Mouse (Mus musculus) hindbrain, embryonic 15.5 days (tissue): ENCODE measurements at regions not wholly inside any gene's neighbourhood (a gene's known extent, or its start where the extent isn't known, plus 50 kb on each side); places are given as distances from the start of the nearest gene placed in this dataset.

Experiments
- ATAC-seq: fragments of 200-750 bp; cut with Nextera tagmentation; 2 replicates; pipeline ENCODE4 v1.8.0; 2017; ENCODE audit warnings: low read depth, moderate number of reproducible peaks, moderate TSS enrichment; ENCODE audit not compliant: low FRiP score
- H3K27ac ChIP-seq: fragments of 300-500 bp; sonication (generic); replicated peaks from 2 replicates; pipeline ENCODE4 v1.5.1; 2015; ENCODE audit warnings: mild to moderate bottlenecking, inconsistent platforms
- H3K27me3 ChIP-seq: fragments of 300-500 bp; sonication (generic); 2 replicates; pipeline ENCODE4 v1.6.1; 2015; ENCODE audit warnings: control low read depth, inconsistent platforms
- H3K36me3 ChIP-seq: fragments of 300-500 bp; sonication (generic); 2 replicates; pipeline ENCODE4 v1.6.1; 2015; ENCODE audit warnings: control low read depth, inconsistent platforms
- H3K4me1 ChIP-seq: fragments of 300-500 bp; sonication (generic); replicated peaks from 2 replicates; pipeline ENCODE4 v1.6.1; 2015; ENCODE audit warnings: control low read depth, inconsistent platforms
- H3K4me2 ChIP-seq: fragments of 300-500 bp; sonication (generic); 2 replicates; pipeline ENCODE4 v1.6.1; 2015; ENCODE audit warnings: moderate library complexity, mild to moderate bottlenecking, inconsistent platforms
- H3K4me3 ChIP-seq: fragments of 300-500 bp; sonication (generic); 2 replicates; pipeline ENCODE4 v1.5.1; 2015; ENCODE audit warnings: mild to moderate bottlenecking, inconsistent platforms
- H3K9ac ChIP-seq: fragments of 300-500 bp; sonication (generic); 2 replicates; pipeline ENCODE4 v1.6.1; 2015; ENCODE audit warnings: inconsistent platforms
- H3K9me3 ChIP-seq: fragments of 300-500 bp; sonication (generic); 2 replicates; pipeline ENCODE4 v1.6.1; 2016; ENCODE audit warnings: control low read depth, inconsistent platforms
- WGBS: fragments of 180-500 bp; shearing (Covaris S2); methylation state at CpG from one replicate; pipeline ENCODE4 v1.1.7; 2015; 5-methylcytosine and 5-hydroxymethylcytosine counted together

DNA sequence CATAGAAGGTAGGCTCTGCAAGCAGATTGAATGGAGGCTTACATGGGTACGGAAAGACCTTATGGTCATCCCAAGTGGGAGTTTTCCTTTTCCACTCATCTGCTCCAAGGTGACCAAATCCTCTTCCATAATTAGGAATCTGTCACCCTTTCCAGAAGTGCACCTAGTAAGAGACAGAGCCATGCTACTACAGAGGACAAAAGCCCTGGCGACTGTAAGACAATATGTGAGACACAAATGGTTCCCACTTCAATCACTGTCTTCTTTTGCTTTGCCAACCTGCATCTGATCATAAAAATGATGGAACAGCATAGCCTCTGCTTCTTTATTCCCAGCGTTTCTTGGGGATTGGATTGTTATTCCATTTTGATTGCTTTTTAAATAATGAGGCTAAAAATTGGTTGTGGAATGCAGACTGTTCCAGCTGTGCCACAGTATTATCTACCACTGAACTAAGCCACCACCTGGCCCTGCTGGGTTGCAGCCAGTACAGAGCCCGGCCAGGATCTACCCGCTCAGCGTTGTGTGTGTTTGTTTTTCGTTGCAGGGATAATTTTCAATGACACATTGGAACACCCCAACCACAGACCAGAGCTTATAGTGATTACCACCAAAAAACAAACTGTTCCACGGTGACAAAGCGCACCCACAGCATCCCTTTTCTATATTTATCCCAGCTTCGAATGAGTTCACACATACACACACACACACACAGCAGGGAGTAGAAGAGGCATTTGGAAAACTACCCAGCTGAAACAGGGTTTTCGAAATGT is 72.8 kb upstream of the Oprm1 start:
- peak; percentile 82 for ATAC-seq
- no peak overlapping the region for H3K4me2 ChIP-seq
- WGBS = 56% methylated on average over 11 of the region's 11 CpGs

DNA sequence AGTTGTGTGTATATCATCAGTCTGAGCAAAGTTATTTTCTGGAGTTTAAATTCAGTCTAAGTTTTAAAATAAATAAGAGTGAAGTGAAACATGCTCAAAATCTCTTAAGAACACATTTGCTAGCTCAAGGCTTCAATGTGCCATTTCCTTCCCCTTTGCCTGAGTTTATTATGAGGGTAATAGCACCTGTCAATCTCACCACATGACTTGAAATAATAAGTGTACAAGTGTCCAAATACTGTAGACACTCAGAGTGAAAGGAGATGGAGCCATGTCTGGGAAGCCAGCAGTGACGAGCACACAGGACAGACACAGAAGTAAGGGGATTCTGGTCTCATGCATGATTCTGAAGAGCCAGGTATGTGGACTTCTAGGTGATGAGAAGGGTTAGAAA is 72.2 kb upstream of the Oprm1 start:
- no peaks in the 10 kb centered on the region for H3K27me3 ChIP-seq
- H3K36me3 ChIP-seq = no peaks in the 10 kb centered on the region
- H3K9me3 ChIP-seq = no peaks in the 10 kb centered on the region
- no peak overlapping the region for H3K9ac ChIP-seq
- no peaks in the 10 kb centered on the region for H3K4me1 ChIP-seq
- no peak overlapping the region for H3K4me2 ChIP-seq
- H3K4me3 ChIP-seq = no peak overlapping the region
- no peak for ATAC-seq
- H3K27ac ChIP-seq = no peak overlapping the region
- 72% methylated on average over 1 of the region's 1 CpGs for WGBS

More for the DNA sequence above, 72.8 kb upstream of the Oprm1 start:
- Histone ChIP-seq H3K36me3 (no peaks in the 10 kb centered on the region), H3K27me3 (no peaks in the 10 kb centered on the region), H3K4me3 (no peak overlapping the region), H3K4me1 (no peaks in the 10 kb centered on the region), H3K9me3 (no peaks in the 10 kb centered on the region), H3K27ac (peak overlapping the region; percentile 14; the same call in 1 of the 2 replicates), H3K9ac (no peak overlapping the region)
